Mouse (Mus musculus) neural tube, embryonic 10.5 days (tissue): ENCODE measurements around the gene Krt32.

Source experiments
- DNase-seq: peaks from one replicate; pipeline ENCODE4 v3.0.0-alpha.2; 2017; ENCODE audit warnings: low spot score; ENCODE audit errors: extremely low spot score

Gene Krt32

GRCm38 (mm10) chr11:100087861-100088260 is at the start of gene Krt32:
TSS of gene Krt32 (minus strand) at chr11:100088226.
- DNase-seq: no peak

- DNase-seq: no peak
These were observed 49.7 kb upstream of the Krt32 start for GRCm38 (mm10) chr11:100137693-100138092.

- no peak for DNase-seq
These were observed 48.5 kb upstream of the Krt32 start for GRCm38 (mm10) chr11:100136559-100136958.

- DNase-seq: no peak
These were observed 47.7 kb upstream of the Krt32 start, which contains the start of gene Krt15 for GRCm38 (mm10) chr11:100135731-100136130. TSS of gene Krt15 (minus strand) at chr11:100135928.

GRCm38 (mm10) chr11:100124901-100125300 is 36.9 kb upstream of the Krt32 start:
- DNase-seq: no peak

GRCm38 (mm10) chr11:100121466-100121865 is 33.4 kb upstream of the Krt32 start, which contains the start of gene Krt13:
TSS of gene Krt13 (minus strand) at chr11:100121566.
- DNase-seq: no peak

GRCm38 (mm10) chr11:100120331-100120730 is 32.3 kb upstream of the Krt32 start:
- no peak for DNase-seq

GRCm38 (mm10) chr11:100113742-100114029 is 25.7 kb upstream of the Krt32 start:
- no peak for DNase-seq

GRCm38 (mm10) chr11:100112935-100113741 is 25.1 kb upstream of the Krt32 start:
- no peak for DNase-seq

GRCm38 (mm10) chr11:100105576-100106122 is 17.6 kb upstream of the Krt32 start, which contains the start of gene Krt36:
TSS of gene Krt36 (minus strand) at chr11:100105626.
- no peak for DNase-seq

GRCm38 (mm10) chr11:100102693-100103429 is 14.8 kb upstream of the Krt32 start:
- no peak for DNase-seq

GRCm38 (mm10) chr11:100100391-100100790 is 12.4 kb upstream of the Krt32 start:
- no peak for DNase-seq

- DNase-seq: no peak
These were observed 9.8 kb upstream of the Krt32 start for GRCm38 (mm10) chr11:100097819-100098218.

GRCm38 (mm10) chr11:100096141-100096540 is 8.1 kb upstream of the Krt32 start, which contains the start of gene Krt35:
TSS of gene Krt35 (minus strand) at chr11:100096241.
- no peak for DNase-seq

GRCm38 (mm10) chr11:100088378-100089025 is 476 bp upstream of the Krt32 start:
- DNase-seq: no peak

- DNase-seq: no peak
These were observed 14.2 kb downstream of the Krt32 start for GRCm38 (mm10) chr11:100073873-100074272.

GRCm38 (mm10) chr11:100067293-100068036 is 20.6 kb downstream of the Krt32 start:
- no peak for DNase-seq

- no peak for DNase-seq
These were observed 21.6 kb downstream of the Krt32 start for GRCm38 (mm10) chr11:100066236-100067010.

GRCm38 (mm10) chr11:100058875-100059274 is 29.2 kb downstream of the Krt32 start:
- DNase-seq: no peak
